Mouse (Mus musculus): Measurements from ENCODE around the gene Rasgrf2.
"Not testable (repeated sequence)": the region's sequence is repeated elsewhere in the genome, so short reads cannot be mapped to it uniquely, and the experiment has no call there.

The Rasgrf2 gene

GRCm38 (mm10) chr13:92131384-92132150 lies at the start of gene Rasgrf2:
Gene Rasgrf2, minus strand, starts transcription at chr13:92131656.
- no peak for DNase-seq (ENCODE audit: low spot score in 2 of 2)

GRCm38 (mm10) chr13:92172686-92173085 lies 41.2 kb upstream of the Rasgrf2 start:
- DNase-seq (ENCODE audit: low spot score in 2 of 2) = not testable (repeated sequence)

GRCm38 (mm10) chr13:92150551-92150950 lies 19.1 kb upstream of the Rasgrf2 start:
- no peak for DNase-seq (ENCODE audit: low spot score in 2 of 2)

- DNase-seq (ENCODE audit: low spot score in 2 of 2) = no peak
Measured at GRCm38 (mm10) chr13:92148858-92149257, 17.4 kb upstream of the Rasgrf2 start.

GRCm38 (mm10) chr13:92134792-92135191 lies 3.3 kb upstream of the Rasgrf2 start:
- no peak for DNase-seq (ENCODE audit: low spot score in 2 of 2)

GRCm38 (mm10) chr13:92132599-92132998 lies 1.1 kb upstream of the Rasgrf2 start:
- no peak for DNase-seq (ENCODE audit: low spot score in 2 of 2)

- no peak for DNase-seq (ENCODE audit: low spot score in 2 of 2)
Measured at GRCm38 (mm10) chr13:92130994-92131383, 467 bp downstream of the Rasgrf2 start.

GRCm38 (mm10) chr13:92129877-92130276 lies 1.6 kb downstream of the Rasgrf2 start:
- no peak for DNase-seq (ENCODE audit: low spot score in 2 of 2)

- DNase-seq (ENCODE audit: low spot score in 2 of 2) = no peak
Measured at GRCm38 (mm10) chr13:92125902-92126301, 5.6 kb downstream of the Rasgrf2 start.

GRCm38 (mm10) chr13:92119623-92120022 lies 11.8 kb downstream of the Rasgrf2 start:
- DNase-seq (ENCODE audit: low spot score in 2 of 2) = no peak

- DNase-seq (ENCODE audit: low spot score in 2 of 2) = no peak
Measured at GRCm38 (mm10) chr13:92114076-92114475, 17.4 kb downstream of the Rasgrf2 start.

GRCm38 (mm10) chr13:92108237-92108636 lies 23.2 kb downstream of the Rasgrf2 start:
- no peak for DNase-seq (ENCODE audit: low spot score in 2 of 2)

- no peak for DNase-seq (ENCODE audit: low spot score in 2 of 2)
Measured at GRCm38 (mm10) chr13:92104259-92104658, 27.2 kb downstream of the Rasgrf2 start.

GRCm38 (mm10) chr13:92098484-92098883 lies 33.0 kb downstream of the Rasgrf2 start:
- DNase-seq (ENCODE audit: low spot score in 2 of 2) = no peak

- DNase-seq (ENCODE audit: low spot score in 2 of 2) = peak; percentile 19 to 55
Measured at GRCm38 (mm10) chr13:92095131-92096090, 36.0 kb downstream of the Rasgrf2 start.

- no peak for DNase-seq (ENCODE audit: low spot score in 2 of 2)
Measured at GRCm38 (mm10) chr13:92093712-92094290, 37.7 kb downstream of the Rasgrf2 start.

- DNase-seq (ENCODE audit: low spot score in 2 of 2) = no peak
Measured at GRCm38 (mm10) chr13:92073111-92073510, 58.3 kb downstream of the Rasgrf2 start.

- no peak for DNase-seq (ENCODE audit: low spot score in 2 of 2)
Measured at GRCm38 (mm10) chr13:92068651-92069050, 62.8 kb downstream of the Rasgrf2 start.

- DNase-seq (ENCODE audit: low spot score in 2 of 2) = no peak
Measured at GRCm38 (mm10) chr13:92067831-92068230, 63.6 kb downstream of the Rasgrf2 start.

- no peak for DNase-seq (ENCODE audit: low spot score in 2 of 2)
Measured at GRCm38 (mm10) chr13:92053748-92054147, 77.7 kb downstream of the Rasgrf2 start.

GRCm38 (mm10) chr13:92053001-92053400 lies 78.5 kb downstream of the Rasgrf2 start:
- DNase-seq (ENCODE audit: low spot score in 2 of 2) = no peak

- DNase-seq (ENCODE audit: low spot score in 2 of 2) = no peak
Measured at GRCm38 (mm10) chr13:92051216-92051615, 80.2 kb downstream of the Rasgrf2 start.

All from natural killer cell, adult 2 months (primary cell).